Mouse (Mus musculus) C2C12 (cell line): ENCODE data around the gene Usp49. TPM values are rescaled to one million over a fixed set of nuclear protein-coding genes. Genes with fewer than 3 reads are reported as not detected.
A peak's percentile ranks its signal among the peaks of the same experiment; 100 is the strongest.

ENCODE experiments used
- H3K27me3 ChIP-seq: one replicate; pipeline ENCODE4 v1.6.1; 2011; ENCODE audit not compliant: control insufficient read depth, insufficient read depth, insufficient read length
- H3K36me3 ChIP-seq: one replicate; pipeline ENCODE4 v1.6.1; 2011; ENCODE audit not compliant: control insufficient read depth, insufficient read depth
- H3K4me3 ChIP-seq: one replicate; pipeline ENCODE4 v1.5.1; 2011; ENCODE audit warnings: mild to moderate bottlenecking, control low read depth; ENCODE audit not compliant: poor library complexity, insufficient read depth, severe bottlenecking
- H3K79me2 ChIP-seq: one replicate; pipeline ENCODE4 v1.6.1; 2011; ENCODE audit not compliant: control insufficient read depth, insufficient read depth
- H3K79me3 ChIP-seq: one replicate; pipeline ENCODE4 v1.6.1; 2011; ENCODE audit warnings: low read depth, control low read depth
- H3ac ChIP-seq: one replicate; pipeline ENCODE3; 2011; ENCODE audit warnings: low read depth; ENCODE audit not compliant: control insufficient read depth, insufficient read length
- CEBPB ChIP-seq: IDR thresholded peaks from one replicate; pipeline ENCODE4 v1.6.1; 2011; ENCODE audit warnings: low read depth, mild to moderate bottlenecking, control low read depth, moderate library complexity
- CTCF ChIP-seq: IDR thresholded peaks from one replicate; pipeline ENCODE4 v1.5.1; 2011; ENCODE audit not compliant: control insufficient read depth, insufficient read depth, insufficient read length
- FOSL1 ChIP-seq: IDR thresholded peaks from one replicate; pipeline ENCODE4 v1.8.0; 2011; ENCODE audit warnings: mild to moderate bottlenecking, low read length; ENCODE audit not compliant: poor library complexity, insufficient read depth, severe bottlenecking
- MAX ChIP-seq: IDR thresholded peaks from one replicate; pipeline ENCODE4 v1.6.1; 2011; ENCODE audit warnings: mild to moderate bottlenecking, control low read depth
- MYOD1 ChIP-seq: IDR thresholded peaks from one replicate; pipeline ENCODE4 v1.6.1; 2011; ENCODE audit warnings: low read depth; ENCODE audit not compliant: control insufficient read depth, insufficient read length
- MYOG ChIP-seq: IDR thresholded peaks from one replicate; pipeline ENCODE4 v1.6.1; 2011; ENCODE audit not compliant: control insufficient read depth, insufficient read length; ENCODE audit errors: extremely low read depth
- USF1 ChIP-seq: IDR thresholded peaks from one replicate; pipeline ENCODE4 v1.6.1; 2011; ENCODE audit warnings: low read depth, mild to moderate bottlenecking, control low read depth, moderate library complexity
- polyA plus RNA-seq: library from polyadenylated mRNA; unstranded; fragments of >200 nt; fragmentation: generic; extraction: Trizol; gene quantifications from one replicate; pipeline ENCODE4 v1.2.1, GENCODE M21; 2012; ENCODE audit warnings: missing spikeins

Gene Usp49
- polyA plus RNA-seq, 1 experiment, result 3.2 TPM

DNA sequence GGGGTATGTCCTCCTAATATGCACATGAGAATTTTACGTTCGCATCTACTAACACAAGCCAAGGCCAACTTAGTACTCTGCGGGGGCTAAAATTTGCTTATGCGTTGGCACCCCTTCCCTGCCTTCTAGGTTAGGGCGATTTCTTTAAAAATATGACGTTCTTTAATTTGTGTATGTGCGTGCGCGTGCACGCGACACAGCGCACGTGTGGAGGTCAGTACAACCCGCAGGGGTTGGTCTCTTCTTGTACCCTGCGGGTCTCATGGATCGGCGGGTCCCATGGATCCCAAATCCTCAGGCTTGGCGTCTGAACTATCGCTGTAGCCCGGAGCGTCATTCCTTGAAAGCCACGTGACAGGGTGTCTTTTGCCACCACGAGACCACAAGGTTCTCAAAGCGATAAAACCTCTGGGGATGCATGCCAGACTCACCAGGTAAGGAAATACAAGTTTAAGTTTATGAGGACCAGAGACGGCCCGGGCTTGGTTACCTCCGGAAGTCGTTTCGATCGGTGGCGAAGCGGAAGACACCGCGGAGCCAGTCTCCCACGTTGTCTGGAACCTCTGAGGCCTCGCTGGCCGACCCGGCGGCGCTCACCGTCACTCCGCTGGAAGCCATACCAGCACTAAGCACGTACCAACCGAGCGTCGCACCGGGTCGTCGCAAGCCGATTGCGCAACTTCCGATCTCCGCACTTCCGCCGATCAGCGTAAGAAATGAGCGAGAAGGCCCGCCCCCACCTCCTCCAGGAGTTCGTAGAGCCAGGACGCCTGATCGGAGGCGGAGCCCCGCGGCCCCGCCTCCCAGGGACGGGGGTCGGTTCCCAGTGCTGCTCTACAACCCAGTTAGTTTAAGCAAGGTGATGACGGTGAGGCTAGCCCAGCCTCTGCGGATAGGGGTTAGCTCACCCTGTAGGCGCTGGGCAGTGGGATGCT, 57.2 kb downstream of the Usp49 start:
- TF ChIP-seq MYOD1, result no peak
- no peak for TF ChIP-seq FOSL1
- peak; percentile 97 for TF ChIP-seq CEBPB
- TF ChIP-seq MAX, result peak; percentile 35
- TF ChIP-seq USF1, result peak; percentile 52
- TF ChIP-seq CTCF, result no peak
- no peak for TF ChIP-seq MYOG
- H3K4me3 ChIP-seq, result peak overlapping the region; percentile 94
- H3ac ChIP-seq, result peak overlapping the region; percentile 82
- peaks cover 29% of the 10 kb centered on the region for H3K79me2 ChIP-seq
- peaks cover 32% of the 10 kb centered on the region for H3K36me3 ChIP-seq
- H3K27me3 ChIP-seq, result no peaks in the 10 kb centered on the region
- H3K79me3 ChIP-seq, result peaks cover 20% of the 10 kb centered on the region

DNA sequence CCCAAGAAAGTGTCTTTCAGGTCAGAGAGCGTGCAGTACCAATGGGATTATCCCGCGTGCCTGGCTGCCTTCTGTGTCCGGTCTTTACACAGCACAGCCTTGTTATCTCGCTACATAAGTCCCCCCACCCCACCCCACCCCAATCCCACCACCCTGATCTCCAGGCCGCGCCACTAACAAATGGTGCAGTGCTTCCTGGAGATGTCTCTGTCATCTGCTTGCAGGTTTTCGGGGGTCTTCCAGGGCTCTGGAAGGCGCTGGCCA, 57.8 kb downstream of the Usp49 start, which contains the start of gene Tomm6:
Gene Tomm6 (minus strand): TSS at position 43 of the 264 bp plus-strand sequence.
- no peaks in the 10 kb centered on the region for H3K27me3 ChIP-seq
- peak within 1 kb of the TSS; percentile 94 for H3K4me3 ChIP-seq
- no peak for TF ChIP-seq MAX
- TF ChIP-seq CTCF, result no peak
- no peak for TF ChIP-seq FOSL1
- TF ChIP-seq USF1, result no peak
- TF ChIP-seq CEBPB, result no peak
- TF ChIP-seq MYOD1, result no peak
- no peak for TF ChIP-seq MYOG
- H3ac ChIP-seq, result peak within 1 kb of the TSS; percentile 82
- H3K79me3 ChIP-seq, result peaks cover 20% of the 10 kb centered on the region
- peaks cover 30% of the 10 kb centered on the region for H3K36me3 ChIP-seq
- H3K79me2 ChIP-seq, result peaks cover 29% of the 10 kb centered on the region

GRCm38 (mm10) chr17:47688608-47689575, 58.4 kb downstream of the Usp49 start, which contains the start of gene Frs3:
Frs3 (plus strand) TSS chr17:47689030.
- peaks cover 25% of the 10 kb centered on the region for H3K36me3 ChIP-seq
- H3K27me3 ChIP-seq, result no peaks in the 10 kb centered on the region
- TF ChIP-seq MYOD1 (no peak), MYOG (no peak), CTCF (no peak)
- peaks cover 20% of the 10 kb centered on the region for H3K79me3 ChIP-seq
- H3K4me3 ChIP-seq, result peak within 1 kb of the TSS; percentile 94
- H3ac ChIP-seq, result peak within 1 kb of the TSS; percentile 82
- H3K79me2 ChIP-seq, result peaks cover 29% of the 10 kb centered on the region

- Histone ChIP-seq H3ac (peak overlapping the region; percentile 14), H3K79me3 (peaks cover 20% of the 10 kb centered on the region), H3K79me2 (peaks cover 29% of the 10 kb centered on the region), H3K36me3 (peaks cover 16% of the 10 kb centered on the region), H3K4me3 (no peak overlapping the region), H3K27me3 (no peaks in the 10 kb centered on the region)
- TF ChIP-seq MYOD1 (no peak), MYOG (no peak), MAX (no peak), CTCF (no peak), USF1 (no peak), FOSL1 (no peak), CEBPB (no peak)
These were observed 59.4 kb downstream of the Usp49 start for GRCm38 (mm10) chr17:47689894-47690293.

GRCm38 (mm10) chr17:47691650-47692049, 61.2 kb downstream of the Usp49 start:
- Histone ChIP-seq H3K4me3 (no peak overlapping the region), H3ac (no peak overlapping the region), H3K79me3 (peaks cover 11% of the 10 kb centered on the region), H3K36me3 (peaks cover 3% of the 10 kb centered on the region), H3K27me3 (no peaks in the 10 kb centered on the region), H3K79me2 (peaks cover 12% of the 10 kb centered on the region)
- TF ChIP-seq CEBPB, result no peak
- no peak for TF ChIP-seq FOSL1
- no peak for TF ChIP-seq MAX
- no peak for TF ChIP-seq MYOD1
- no peak for TF ChIP-seq CTCF
- no peak for TF ChIP-seq MYOG
- no peak for TF ChIP-seq USF1
